Mouse (Mus musculus): ENCODE data around the gene Rpn2. TPM values are rescaled to one million over a fixed set of nuclear protein-coding genes. Genes with fewer than 3 reads are reported as not detected.

Rpn2 gene
- polyA plus RNA-seq, 1 experiment from 2014 or later = 331 TPM

DNA sequence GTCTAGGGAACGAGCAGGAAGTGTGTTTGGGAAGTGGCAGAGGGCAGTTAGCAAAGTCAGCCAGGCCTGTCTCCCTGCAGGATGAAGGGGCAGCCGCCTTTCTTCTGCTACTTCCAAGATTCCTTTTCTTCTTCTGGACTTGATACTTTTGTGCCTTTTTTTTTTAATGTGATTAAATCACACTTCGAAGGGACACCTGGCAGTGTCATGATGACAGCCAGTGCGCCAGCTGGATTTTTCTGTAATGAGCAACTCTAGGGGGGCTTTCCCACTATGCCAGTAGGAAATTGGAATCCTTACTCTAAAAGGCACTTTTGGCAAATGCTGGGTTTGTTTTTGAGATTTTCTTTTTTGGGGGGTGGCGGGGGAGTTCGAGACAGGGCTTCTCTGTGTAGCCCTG is 36.7 kb downstream of the Rpn2 start:
- H3K4me1 ChIP-seq (replicated peaks) = no peaks in the 10 kb centered on the region
- H3K4me3 ChIP-seq (replicated peaks) = no peak overlapping the region
- H3K9ac ChIP-seq = no peak overlapping the region
- no peaks in the 10 kb centered on the region for H3K27me3 ChIP-seq (replicated peaks)
- H3K36me3 ChIP-seq = peaks cover 55% of the 10 kb centered on the region
- no peaks in the 10 kb centered on the region for H3K9me3 ChIP-seq
- no peak overlapping the region for H3K27ac ChIP-seq
- H3K4me2 ChIP-seq (replicated peaks) = no peak overlapping the region
- no peak for ATAC-seq
- 87% methylated on average over 6 of the region's 6 CpGs for WGBS

DNA sequence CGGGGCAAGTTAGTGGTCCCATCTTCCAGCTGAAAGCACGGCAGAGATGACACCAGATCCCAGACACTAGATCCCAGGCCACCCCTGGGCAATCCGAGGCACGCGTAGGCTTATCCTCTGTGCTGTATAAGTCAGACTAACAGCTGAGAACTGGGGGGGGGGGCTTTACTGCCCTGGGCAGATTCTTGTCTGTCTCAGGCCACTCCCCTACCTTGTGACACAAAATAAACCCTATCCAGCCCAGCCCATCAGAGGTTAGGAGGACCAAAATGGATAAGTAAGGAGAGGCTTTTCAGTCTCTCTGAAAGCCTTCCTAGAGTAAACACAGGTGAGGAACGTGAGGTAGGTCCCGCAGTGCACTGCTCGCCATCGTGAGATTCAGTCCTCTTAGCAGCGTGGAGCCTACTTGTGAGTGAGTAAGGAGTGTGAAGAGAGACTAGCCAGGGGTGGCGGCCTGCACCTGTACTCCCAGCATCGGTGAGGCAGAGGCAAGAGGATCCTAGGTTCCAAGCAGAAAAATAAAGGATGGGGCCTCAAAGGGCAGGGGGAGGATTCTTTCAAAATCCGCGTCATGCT is 37.6 kb downstream of the Rpn2 start:
- no peak for ATAC-seq
- WGBS = 79% methylated on average over 14 of the region's 14 CpGs
- no peak overlapping the region for H3K27ac ChIP-seq
- no peaks in the 10 kb centered on the region for H3K4me1 ChIP-seq (replicated peaks)
- H3K4me3 ChIP-seq (replicated peaks) = no peak overlapping the region
- H3K4me2 ChIP-seq (replicated peaks) = no peak overlapping the region
- H3K27me3 ChIP-seq (replicated peaks) = no peaks in the 10 kb centered on the region
- peaks cover 56% of the 10 kb centered on the region for H3K36me3 ChIP-seq
- no peaks in the 10 kb centered on the region for H3K9me3 ChIP-seq
- H3K9ac ChIP-seq = no peak overlapping the region

DNA sequence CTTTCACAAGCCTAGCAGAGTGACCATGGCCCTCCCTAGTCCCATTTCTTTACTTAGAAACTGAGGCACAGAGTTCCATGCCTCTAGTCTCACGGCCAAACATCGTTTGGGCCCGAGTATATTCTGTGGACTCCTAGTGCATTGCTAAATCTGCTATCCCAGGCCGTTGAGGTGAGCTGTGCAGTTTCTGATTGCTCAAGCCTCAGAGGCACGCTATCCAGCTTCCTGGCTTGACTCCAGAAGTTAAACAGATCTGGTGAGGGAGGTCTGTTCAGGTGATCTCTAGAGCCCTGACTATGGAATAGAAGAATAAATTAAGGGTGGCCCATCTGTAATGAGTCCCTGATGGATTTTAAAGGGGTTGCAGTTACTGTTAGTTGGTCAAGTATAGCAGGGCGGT is 38.4 kb downstream of the Rpn2 start:
- H3K4me1 ChIP-seq (replicated peaks) = no peaks in the 10 kb centered on the region
- no peak overlapping the region for H3K9ac ChIP-seq
- 74% methylated on average over 6 of the region's 6 CpGs for WGBS
- H3K36me3 ChIP-seq = peaks cover 60% of the 10 kb centered on the region
- no peak overlapping the region for H3K4me3 ChIP-seq (replicated peaks)
- H3K9me3 ChIP-seq = no peaks in the 10 kb centered on the region
- no peak for ATAC-seq
- no peaks in the 10 kb centered on the region for H3K27me3 ChIP-seq (replicated peaks)
- no peak overlapping the region for H3K4me2 ChIP-seq (replicated peaks)
- 0 out of 2 replicates have a peak overlapping the region, but pooled peaks have one; percentile 36 for H3K27ac ChIP-seq

DNA sequence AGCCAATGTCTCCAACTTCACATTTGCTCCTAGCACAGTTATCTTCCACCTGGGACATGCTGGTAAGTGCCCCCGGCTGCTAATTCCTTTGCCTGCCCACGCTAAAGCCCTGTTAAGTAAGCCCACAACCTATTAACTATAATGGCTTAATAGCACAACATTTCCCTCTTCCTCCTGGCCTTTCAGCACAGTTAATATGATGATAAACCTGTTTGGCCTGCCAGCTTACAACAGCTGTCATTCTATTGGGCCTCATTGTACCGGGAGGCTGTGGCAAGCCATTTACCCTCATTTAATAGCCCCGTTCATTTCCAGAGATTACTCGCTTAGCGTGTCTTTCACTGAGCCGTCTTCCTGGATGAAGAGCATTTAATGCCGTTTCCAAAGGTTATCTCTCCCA is 41.3 kb downstream of the Rpn2 start:
- H3K27ac ChIP-seq = no peak overlapping the region
- H3K4me2 ChIP-seq (replicated peaks) = no peak overlapping the region
- no peak overlapping the region for H3K9ac ChIP-seq
- ATAC-seq = no peak
- no peaks in the 10 kb centered on the region for H3K4me1 ChIP-seq (replicated peaks)
- H3K27me3 ChIP-seq (replicated peaks) = no peaks in the 10 kb centered on the region
- H3K4me3 ChIP-seq (replicated peaks) = no peak overlapping the region
- peaks cover 63% of the 10 kb centered on the region for H3K36me3 ChIP-seq
- 72% methylated on average over 8 of the region's 8 CpGs for WGBS
- H3K9me3 ChIP-seq = no peaks in the 10 kb centered on the region

DNA sequence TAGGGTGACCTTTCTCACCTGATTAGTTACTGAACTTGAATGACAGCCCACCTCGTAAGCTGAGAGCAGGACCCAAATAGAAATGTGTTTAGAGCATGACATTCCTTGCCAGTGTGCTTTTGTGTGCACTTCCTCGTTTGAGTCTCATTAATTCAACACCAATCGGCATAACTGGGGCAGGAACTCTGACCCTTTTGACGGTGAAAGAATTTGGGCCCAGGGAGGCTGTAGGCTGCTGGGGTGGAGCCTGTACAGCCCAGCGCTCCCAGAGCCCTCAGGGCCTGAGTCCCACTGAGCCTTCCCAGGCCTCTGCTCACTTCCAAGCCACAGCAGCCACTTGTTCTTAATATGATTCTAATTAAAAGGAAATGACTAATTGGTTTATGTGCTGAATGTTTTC is 42.1 kb downstream of the Rpn2 start:
- Histone ChIP-seq H3K4me2 (replicated peaks) (no peak overlapping the region), H3K4me3 (replicated peaks) (no peak overlapping the region), H3K36me3 (peaks cover 62% of the 10 kb centered on the region), H3K27me3 (replicated peaks) (no peaks in the 10 kb centered on the region), H3K27ac (no peak overlapping the region), H3K9ac (no peak overlapping the region), H3K4me1 (replicated peaks) (no peaks in the 10 kb centered on the region), H3K9me3 (no peaks in the 10 kb centered on the region)
- 58% methylated on average over 5 of the region's 5 CpGs for WGBS
- no peak for ATAC-seq

DNA sequence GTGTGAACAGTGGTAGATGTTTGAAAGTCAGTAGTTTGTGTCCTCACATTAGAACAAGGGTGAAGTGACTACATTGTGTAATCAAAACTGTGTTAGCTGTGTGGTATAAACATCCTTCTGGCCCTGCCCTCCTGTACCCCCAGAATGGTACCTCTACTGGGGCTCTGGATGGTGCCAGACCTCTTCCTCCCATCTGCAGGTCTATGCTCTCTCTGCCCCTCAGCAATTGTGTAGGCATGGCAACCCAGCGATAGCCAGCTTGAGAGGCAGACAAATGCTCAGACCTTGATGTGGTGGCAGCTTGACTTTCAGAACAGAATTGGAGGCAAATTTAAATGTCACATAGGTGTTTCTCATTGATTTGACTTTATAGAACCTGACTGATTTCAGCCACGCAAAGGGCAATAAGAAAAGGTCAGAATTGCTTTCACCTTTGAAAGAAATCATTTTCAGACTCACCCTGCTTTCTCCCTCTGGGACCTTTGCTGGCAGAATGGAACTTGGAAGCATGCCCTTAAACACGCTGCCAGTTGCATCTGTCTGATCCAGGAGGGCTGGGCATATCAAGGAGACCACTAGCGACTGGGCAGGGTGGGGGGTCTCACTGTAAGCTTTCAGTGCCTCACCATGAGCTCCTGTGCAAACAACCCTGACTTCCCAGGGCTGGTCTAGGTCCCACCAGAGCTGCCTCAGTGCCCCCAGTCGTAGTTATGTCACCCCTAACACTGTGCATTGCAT is 43.4 kb downstream of the Rpn2 start:
- no peak for ATAC-seq
- Histone ChIP-seq H3K4me3 (replicated peaks) (no peak overlapping the region), H3K27ac (no peak overlapping the region), H3K9ac (no peak overlapping the region), H3K4me2 (replicated peaks) (no peak overlapping the region), H3K27me3 (replicated peaks) (no peaks in the 10 kb centered on the region), H3K4me1 (replicated peaks) (no peaks in the 10 kb centered on the region), H3K36me3 (peaks cover 60% of the 10 kb centered on the region), H3K9me3 (no peaks in the 10 kb centered on the region)
- WGBS = 86% methylated on average over 5 of the region's 5 CpGs

DNA sequence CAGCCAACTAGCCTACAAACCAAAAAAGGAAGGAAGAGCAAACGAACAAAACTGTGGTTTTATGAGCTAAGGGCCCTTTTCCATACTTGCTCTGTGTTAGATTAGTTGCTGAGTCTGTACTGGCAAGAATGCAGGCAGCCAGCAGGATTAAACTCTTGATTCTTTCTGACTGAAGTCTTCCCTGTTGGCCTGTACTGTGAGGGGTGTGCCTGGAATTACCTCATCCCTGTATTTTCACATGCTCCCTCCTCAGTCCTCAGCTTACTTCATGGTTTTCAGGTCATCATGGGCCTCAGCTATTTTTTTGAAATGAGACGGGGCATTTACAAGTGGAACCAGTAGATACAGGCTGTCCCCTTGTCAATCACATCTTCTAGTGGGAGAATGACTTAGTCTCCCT is 46.4 kb downstream of the Rpn2 start:
- 76% methylated on average over 2 of the region's 2 CpGs for WGBS
- no peak overlapping the region for H3K27ac ChIP-seq
- H3K9me3 ChIP-seq = no peaks in the 10 kb centered on the region
- no peak overlapping the region for H3K4me3 ChIP-seq (replicated peaks)
- H3K4me1 ChIP-seq (replicated peaks) = no peaks in the 10 kb centered on the region; the same call in 1 of the 2 replicates
- H3K36me3 ChIP-seq = peaks cover 45% of the 10 kb centered on the region
- H3K4me2 ChIP-seq (replicated peaks) = no peak overlapping the region
- H3K27me3 ChIP-seq (replicated peaks) = no peaks in the 10 kb centered on the region
- H3K9ac ChIP-seq = no peak overlapping the region
- no peak for ATAC-seq

DNA sequence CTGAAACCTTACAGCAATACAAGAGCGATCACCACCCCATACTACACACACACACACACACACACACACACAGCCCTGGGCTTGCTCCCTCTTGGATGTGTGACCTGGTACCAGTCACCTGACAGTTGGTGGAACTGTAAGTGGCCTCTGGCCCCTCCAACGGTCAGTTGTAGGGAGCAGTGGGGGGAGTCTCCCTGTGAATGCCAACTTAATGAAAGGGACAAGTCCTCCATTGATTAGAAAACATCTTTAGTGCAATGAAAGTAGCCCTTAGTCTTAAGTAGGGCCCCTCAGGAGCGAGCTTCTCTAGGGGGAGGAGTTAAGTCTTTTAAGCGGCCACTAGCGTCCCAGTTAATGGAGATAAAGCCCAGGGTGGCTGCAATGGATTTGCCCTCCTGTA is 49.3 kb downstream of the Rpn2 start:
- H3K27ac ChIP-seq = no peak overlapping the region
- H3K9ac ChIP-seq = no peak overlapping the region
- no peaks in the 10 kb centered on the region for H3K27me3 ChIP-seq (replicated peaks)
- ATAC-seq = 0 out of 2 replicates have a peak, but pooled peaks have one; percentile 20
- no peak overlapping the region for H3K4me3 ChIP-seq (replicated peaks)
- WGBS = 51% methylated on average over 5 of the region's 5 CpGs
- H3K9me3 ChIP-seq = no peaks in the 10 kb centered on the region
- no peak overlapping the region for H3K4me2 ChIP-seq (replicated peaks)
- peaks cover 26% of the 10 kb centered on the region for H3K36me3 ChIP-seq
- H3K4me1 ChIP-seq (replicated peaks) = no peaks in the 10 kb centered on the region; the same call in 1 of the 2 replicates

DNA sequence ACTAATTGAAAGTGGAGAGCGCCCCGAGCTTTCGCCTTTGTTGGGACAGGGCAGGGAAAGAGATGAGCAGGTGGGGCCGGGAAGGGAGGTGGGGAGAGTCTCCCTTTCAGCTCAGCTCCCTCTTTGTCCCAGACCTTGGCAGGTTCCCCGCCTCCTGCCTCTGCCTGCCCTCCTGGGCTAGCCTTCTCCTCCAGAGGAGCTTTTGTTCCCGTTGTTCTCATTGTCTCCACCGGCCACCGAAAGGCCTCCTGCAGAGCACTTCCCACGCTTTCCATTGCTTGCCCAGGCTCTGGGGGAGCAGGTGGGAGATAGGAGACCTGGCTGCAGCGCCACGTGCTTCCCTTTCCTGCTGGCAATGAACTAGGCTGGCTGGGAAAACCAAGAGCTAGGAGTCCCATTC is 49.8 kb downstream of the Rpn2 start:
- Histone ChIP-seq H3K27me3 (replicated peaks) (no peaks in the 10 kb centered on the region), H3K9ac (no peak overlapping the region), H3K9me3 (no peaks in the 10 kb centered on the region), H3K27ac (no peak overlapping the region), H3K4me2 (replicated peaks) (no peak overlapping the region), H3K4me1 (replicated peaks) (no peaks in the 10 kb centered on the region; the same call in 1 of the 2 replicates), H3K4me3 (replicated peaks) (no peak overlapping the region), H3K36me3 (peaks cover 22% of the 10 kb centered on the region)
- no peak for ATAC-seq
- 51% methylated on average over 11 of the region's 11 CpGs for WGBS

DNA sequence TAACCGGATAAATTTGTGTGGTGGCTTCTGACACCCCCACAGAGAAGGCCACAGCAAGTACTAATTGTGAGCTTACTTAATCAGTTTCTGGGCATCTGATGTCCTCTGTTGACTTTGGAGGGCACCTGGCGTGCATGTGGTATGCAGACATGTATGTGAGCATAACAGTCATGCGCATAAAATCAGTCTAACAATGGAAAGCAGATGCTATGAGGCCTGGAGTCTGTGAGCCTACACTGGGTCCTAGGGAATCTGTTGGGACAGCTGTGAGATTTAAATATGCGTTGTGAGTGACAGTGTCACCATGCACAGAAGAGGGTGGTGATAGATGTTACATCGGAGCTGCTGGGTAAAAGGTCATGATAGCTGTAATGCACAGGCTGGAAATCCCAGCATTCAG is 53.2 kb downstream of the Rpn2 start:
- H3K36me3 ChIP-seq = peaks cover 3% of the 10 kb centered on the region
- H3K9me3 ChIP-seq = no peaks in the 10 kb centered on the region
- 92% methylated on average over 5 of the region's 5 CpGs for WGBS
- H3K4me3 ChIP-seq (replicated peaks) = no peak overlapping the region
- H3K4me1 ChIP-seq (replicated peaks) = no peaks in the 10 kb centered on the region; the same call in 1 of the 2 replicates
- no peak for ATAC-seq
- H3K27me3 ChIP-seq (replicated peaks) = no peaks in the 10 kb centered on the region
- no peak overlapping the region for H3K27ac ChIP-seq
- H3K4me2 ChIP-seq (replicated peaks) = no peak overlapping the region
- H3K9ac ChIP-seq = no peak overlapping the region

DNA sequence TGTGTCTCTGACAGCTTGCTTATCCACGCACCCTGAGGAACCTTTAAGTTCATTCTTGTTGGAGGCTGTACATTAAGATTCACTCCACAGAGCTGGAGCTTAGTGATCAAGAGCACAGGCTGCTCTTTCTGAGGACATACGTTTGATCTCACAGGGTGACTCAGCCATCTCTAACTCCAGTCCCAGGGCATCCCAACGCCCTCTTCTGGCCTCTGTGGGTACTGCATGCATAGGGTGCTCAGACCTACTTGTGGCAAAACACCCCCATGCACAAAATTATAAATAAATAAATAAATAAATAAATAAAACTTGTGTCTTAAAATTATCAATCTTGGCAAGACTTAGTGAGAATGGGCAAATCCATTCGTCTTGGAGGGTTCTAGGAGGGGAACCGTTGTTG is 59.8 kb downstream of the Rpn2 start:
- Histone ChIP-seq H3K36me3 (no peaks in the 10 kb centered on the region), H3K4me3 (replicated peaks) (no peak overlapping the region), H3K4me2 (replicated peaks) (no peak overlapping the region), H3K4me1 (replicated peaks) (peaks cover 9% of the 10 kb centered on the region; the same call in 1 of the 2 replicates), H3K27ac (no peak overlapping the region), H3K9ac (no peak overlapping the region), H3K27me3 (replicated peaks) (no peaks in the 10 kb centered on the region), H3K9me3 (no peaks in the 10 kb centered on the region)
- 33% methylated on average over 5 of the region's 5 CpGs for WGBS
- ATAC-seq = no peak

DNA sequence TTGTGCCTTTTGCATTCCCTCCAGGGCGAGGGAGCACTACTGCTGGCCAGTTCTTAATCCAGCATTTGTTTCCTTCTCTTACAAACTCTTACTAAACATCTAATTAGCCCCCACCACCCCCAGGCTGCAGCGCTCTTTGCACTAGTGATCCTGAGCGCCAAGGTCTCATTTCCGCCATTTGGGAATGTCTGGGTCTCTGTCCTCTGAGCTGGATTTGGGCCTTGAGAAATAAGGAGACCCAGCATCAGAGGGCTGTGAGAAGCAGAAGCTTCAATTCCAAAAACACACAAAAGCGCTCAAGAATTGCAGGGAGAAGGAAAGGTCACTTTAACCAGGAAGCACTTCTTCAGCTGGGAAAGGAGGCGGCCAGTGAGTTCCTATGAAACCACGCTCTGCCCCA is 60.7 kb downstream of the Rpn2 start:
- ATAC-seq = no peak
- H3K9me3 ChIP-seq = no peaks in the 10 kb centered on the region
- no peaks in the 10 kb centered on the region for H3K36me3 ChIP-seq
- whole genome bisulfite sequencing = 78% methylated on average over 7 of the region's 7 CpGs
- peaks cover 9% of the 10 kb centered on the region; the same call in 1 of the 2 replicates for H3K4me1 ChIP-seq (replicated peaks)
- no peaks in the 10 kb centered on the region for H3K27me3 ChIP-seq (replicated peaks)
- no peak overlapping the region for H3K27ac ChIP-seq
- H3K9ac ChIP-seq = no peak overlapping the region
- no peak overlapping the region for H3K4me2 ChIP-seq (replicated peaks)
- no peak overlapping the region for H3K4me3 ChIP-seq (replicated peaks)

All from intestine, embryonic 15.5 days (tissue).